Mouse (Mus musculus) cortical plate, adult 2 months (tissue): ENCODE results near the gene Ano6.

Experiments
- CTCF ChIP-seq: fragments of 200-500 bp; IDR thresholded peaks from 2 replicates; pipeline ENCODE4 v1.5.1; 2011; ENCODE audit warnings: mild to moderate bottlenecking, control low read depth, low read length; ENCODE audit not compliant: insufficient read depth; ENCODE audit errors: extremely low read depth
- POLR2A ChIP-seq: fragments of 200-500 bp; IDR thresholded peaks from 2 replicates; pipeline ENCODE4 v1.6.1; 2011; ENCODE audit warnings: mild to moderate bottlenecking, low read length, control low read depth; ENCODE audit not compliant: insufficient read depth; ENCODE audit errors: extremely low read depth

GRCm38 (mm10) chr15:95980641-95981040, 190.0 kb downstream of the Ano6 start:
- TF ChIP-seq CTCF = no peak
- no peak for TF ChIP-seq POLR2A
